Mouse (Mus musculus): ENCODE measurements at regions not wholly inside any gene's neighbourhood (a gene's known extent, or its start where the extent isn't known, plus 50 kb on each side); places are given as distances from the start of the nearest gene placed in this dataset.

GRCm38 (mm10) chr15:51504789-51505188 lies 2379.9 kb upstream of the Gm7489 start:
- H3K4me2 ChIP-seq, result no peak overlapping the region
- no peak overlapping the region for H3K4me3 ChIP-seq
- WGBS, result 71% methylated on average over 5 of the region's 5 CpGs
- H3K9ac ChIP-seq, result no peak overlapping the region
- no peaks in the 10 kb centered on the region for H3K9me3 ChIP-seq
- no peaks in the 10 kb centered on the region for H3K27me3 ChIP-seq
- peaks cover 22% of the 10 kb centered on the region for H3K4me1 ChIP-seq
- H3K27ac ChIP-seq, result no peak overlapping the region
- ATAC-seq (ENCODE audit: insufficient number of reproducible peaks, insufficient read depth, low FRiP score, low TSS enrichment, low read depth), result no peak
- H3K36me3 ChIP-seq, result no peaks in the 10 kb centered on the region

- H3K4me1 ChIP-seq, result peaks cover 22% of the 10 kb centered on the region
- H3K27ac ChIP-seq, result no peak overlapping the region
- H3K4me2 ChIP-seq, result no peak overlapping the region
- no peaks in the 10 kb centered on the region for H3K9me3 ChIP-seq
- H3K4me3 ChIP-seq, result no peak overlapping the region
- ATAC-seq (ENCODE audit: insufficient number of reproducible peaks, insufficient read depth, low FRiP score, low TSS enrichment, low read depth), result no peak
- no peaks in the 10 kb centered on the region for H3K36me3 ChIP-seq
- WGBS, result 91% methylated on average over 2 of the region's 2 CpGs
- H3K9ac ChIP-seq, result no peak overlapping the region
- no peaks in the 10 kb centered on the region for H3K27me3 ChIP-seq
Observed at GRCm38 (mm10) chr15:51507126-51507525, 2377.6 kb upstream of the Gm7489 start.

- ATAC-seq (ENCODE audit: insufficient number of reproducible peaks, insufficient read depth, low FRiP score, low TSS enrichment, low read depth), result no peak
- H3K9ac ChIP-seq, result 0 out of 2 replicates have a peak overlapping the region, but pooled peaks have one; percentile 21
- H3K36me3 ChIP-seq, result no peaks in the 10 kb centered on the region
- H3K4me2 ChIP-seq, result no peak overlapping the region
- no peak overlapping the region for H3K4me3 ChIP-seq
- H3K4me1 ChIP-seq, result peaks cover 6% of the 10 kb centered on the region
- no peaks in the 10 kb centered on the region for H3K27me3 ChIP-seq
- no peaks in the 10 kb centered on the region for H3K9me3 ChIP-seq
- WGBS, result 9% methylated on average over 5 of the region's 5 CpGs
- no peak overlapping the region for H3K27ac ChIP-seq
Observed at GRCm38 (mm10) chr15:51511319-51511718, 2373.4 kb upstream of the Gm7489 start.

- Histone ChIP-seq H3K4me2 (no peak overlapping the region), H3K36me3 (no peaks in the 10 kb centered on the region), H3K27ac (no peak overlapping the region), H3K9me3 (no peaks in the 10 kb centered on the region), H3K9ac (no peak overlapping the region), H3K4me1 (no peaks in the 10 kb centered on the region), H3K4me3 (no peak overlapping the region), H3K27me3 (no peaks in the 10 kb centered on the region)
- WGBS, result 56% methylated on average over 5 of the region's 5 CpGs
- ATAC-seq (ENCODE audit: insufficient number of reproducible peaks, insufficient read depth, low FRiP score, low TSS enrichment, low read depth), result no peak
Observed at GRCm38 (mm10) chr15:51536317-51536716, 2348.4 kb upstream of the Gm7489 start.

- Histone ChIP-seq H3K36me3 (no peaks in the 10 kb centered on the region), H3K27ac (no peak overlapping the region), H3K4me1 (no peaks in the 10 kb centered on the region), H3K27me3 (no peaks in the 10 kb centered on the region), H3K4me2 (no peak overlapping the region), H3K4me3 (no peak overlapping the region), H3K9ac (no peak overlapping the region), H3K9me3 (no peaks in the 10 kb centered on the region)
- ATAC-seq (ENCODE audit: insufficient number of reproducible peaks, insufficient read depth, low FRiP score, low TSS enrichment, low read depth), result no peak
- WGBS, result 78% methylated on average over 4 of the region's 4 CpGs
Observed at GRCm38 (mm10) chr15:51551216-51551775, 2333.4 kb upstream of the Gm7489 start.

- Histone ChIP-seq H3K4me3 (no peak overlapping the region), H3K4me2 (no peak overlapping the region), H3K4me1 (peaks cover 4% of the 10 kb centered on the region), H3K36me3 (no peaks in the 10 kb centered on the region), H3K27me3 (no peaks in the 10 kb centered on the region), H3K9me3 (no peaks in the 10 kb centered on the region), H3K27ac (no peak overlapping the region), H3K9ac (no peak overlapping the region)
- no peak for ATAC-seq (ENCODE audit: insufficient number of reproducible peaks, insufficient read depth, low FRiP score, low TSS enrichment, low read depth)
Observed at GRCm38 (mm10) chr15:51558215-51558614, 2326.5 kb upstream of the Gm7489 start.

GRCm38 (mm10) chr15:51565543-51565942 lies 2319.2 kb upstream of the Gm7489 start:
- WGBS, result 83% methylated on average over 3 of the region's 3 CpGs
- H3K9ac ChIP-seq, result no peak overlapping the region
- no peak overlapping the region for H3K27ac ChIP-seq
- H3K4me1 ChIP-seq, result no peaks in the 10 kb centered on the region
- H3K36me3 ChIP-seq, result no peaks in the 10 kb centered on the region
- H3K4me2 ChIP-seq, result no peak overlapping the region
- H3K27me3 ChIP-seq, result no peaks in the 10 kb centered on the region
- H3K9me3 ChIP-seq, result no peaks in the 10 kb centered on the region
- ATAC-seq (ENCODE audit: insufficient number of reproducible peaks, insufficient read depth, low FRiP score, low TSS enrichment, low read depth), result no peak
- no peak overlapping the region for H3K4me3 ChIP-seq

- ATAC-seq (ENCODE audit: insufficient number of reproducible peaks, insufficient read depth, low FRiP score, low TSS enrichment, low read depth), result no peak
Observed at GRCm38 (mm10) chr15:51570631-51571030, 2314.1 kb upstream of the Gm7489 start.

GRCm38 (mm10) chr15:51574538-51575105 lies 2310.1 kb upstream of the Gm7489 start:
- no peak overlapping the region for H3K27ac ChIP-seq
- 76% methylated on average over 8 of the region's 8 CpGs for WGBS

More at GRCm38 (mm10) chr15:51570631-51571030, 2314.1 kb upstream of the Gm7489 start:
- H3K9me3 ChIP-seq, result no peaks in the 10 kb centered on the region
- H3K36me3 ChIP-seq, result no peaks in the 10 kb centered on the region
- no peak overlapping the region for H3K4me3 ChIP-seq
- no peak overlapping the region for H3K27ac ChIP-seq
- no peak overlapping the region for H3K4me2 ChIP-seq
- no peak overlapping the region for H3K9ac ChIP-seq
- H3K4me1 ChIP-seq, result no peaks in the 10 kb centered on the region
- WGBS, result 91% methylated on average over 1 of the region's 1 CpGs
- no peaks in the 10 kb centered on the region for H3K27me3 ChIP-seq

GRCm38 (mm10) chr15:51583636-51584035 lies 2301.1 kb upstream of the Gm7489 start:
- ATAC-seq (ENCODE audit: insufficient number of reproducible peaks, insufficient read depth, low FRiP score, low TSS enrichment, low read depth), result no peak
- Histone ChIP-seq H3K27me3 (no peaks in the 10 kb centered on the region), H3K4me1 (no peaks in the 10 kb centered on the region; the same call in 1 of the 2 replicates), H3K36me3 (no peaks in the 10 kb centered on the region), H3K9me3 (no peaks in the 10 kb centered on the region), H3K4me2 (no peak overlapping the region), H3K27ac (no peak overlapping the region), H3K4me3 (no peak overlapping the region), H3K9ac (no peak overlapping the region)
- WGBS, result 89% methylated on average over 1 of the region's 1 CpGs

More at GRCm38 (mm10) chr15:51574538-51575105, 2310.1 kb upstream of the Gm7489 start:
- H3K4me1 ChIP-seq, result no peaks in the 10 kb centered on the region
- no peak overlapping the region for H3K4me2 ChIP-seq
- H3K27me3 ChIP-seq, result no peaks in the 10 kb centered on the region
- H3K36me3 ChIP-seq, result no peaks in the 10 kb centered on the region
- no peak overlapping the region for H3K9ac ChIP-seq
- H3K9me3 ChIP-seq, result no peaks in the 10 kb centered on the region
- H3K4me3 ChIP-seq, result no peak overlapping the region
- no peak for ATAC-seq (ENCODE audit: insufficient number of reproducible peaks, insufficient read depth, low FRiP score, low TSS enrichment, low read depth)

GRCm38 (mm10) chr15:51586146-51586545 lies 2298.6 kb upstream of the Gm7489 start:
- H3K4me2 ChIP-seq, result no peak overlapping the region
- no peaks in the 10 kb centered on the region for H3K36me3 ChIP-seq
- H3K9me3 ChIP-seq, result no peaks in the 10 kb centered on the region
- 86% methylated on average over 5 of the region's 5 CpGs for WGBS
- no peak for ATAC-seq (ENCODE audit: insufficient number of reproducible peaks, insufficient read depth, low FRiP score, low TSS enrichment, low read depth)
- H3K4me1 ChIP-seq, result no peaks in the 10 kb centered on the region; the same call in 1 of the 2 replicates
- H3K27ac ChIP-seq, result no peak overlapping the region
- no peak overlapping the region for H3K4me3 ChIP-seq
- H3K27me3 ChIP-seq, result no peaks in the 10 kb centered on the region
- no peak overlapping the region for H3K9ac ChIP-seq

- H3K9ac ChIP-seq, result peak overlapping the region; percentile 54; the same call in 1 of the 2 replicates
- H3K36me3 ChIP-seq, result no peaks in the 10 kb centered on the region
- H3K4me3 ChIP-seq, result peak overlapping the region; percentile 18
- H3K4me1 ChIP-seq, result peaks cover 18% of the 10 kb centered on the region
- peak overlapping the region; percentile 51 for H3K27ac ChIP-seq
- 29% methylated on average over 17 of the region's 17 CpGs for WGBS
- peak overlapping the region; percentile 52 for H3K4me2 ChIP-seq
- no peaks in the 10 kb centered on the region for H3K27me3 ChIP-seq
- no peaks in the 10 kb centered on the region for H3K9me3 ChIP-seq
- no peak for ATAC-seq (ENCODE audit: insufficient number of reproducible peaks, insufficient read depth, low FRiP score, low TSS enrichment, low read depth)
Observed at GRCm38 (mm10) chr15:51591406-51592068, 2293.2 kb upstream of the Gm7489 start.

Measured in embryonic facial prominence, embryonic 13.5 days (tissue).